Mouse (Mus musculus) spleen, adult 2 months (tissue): ENCODE data around the gene Clca3a1.

Experiments used
- CTCF ChIP-seq: fragments of 200-500 bp; IDR thresholded peaks from 2 replicates; pipeline ENCODE4 v1.5.1; 2011; ENCODE audit warnings: mild to moderate bottlenecking, inconsistent platforms; ENCODE audit not compliant: insufficient read depth, insufficient read length, insufficient replicate concordance; ENCODE audit errors: extremely low read depth
- POLR2A ChIP-seq: fragments of 200-500 bp; IDR thresholded peaks from 2 replicates; pipeline ENCODE4 v1.6.1; 2011; ENCODE audit warnings: low read depth, low read length, inconsistent platforms

DNA sequence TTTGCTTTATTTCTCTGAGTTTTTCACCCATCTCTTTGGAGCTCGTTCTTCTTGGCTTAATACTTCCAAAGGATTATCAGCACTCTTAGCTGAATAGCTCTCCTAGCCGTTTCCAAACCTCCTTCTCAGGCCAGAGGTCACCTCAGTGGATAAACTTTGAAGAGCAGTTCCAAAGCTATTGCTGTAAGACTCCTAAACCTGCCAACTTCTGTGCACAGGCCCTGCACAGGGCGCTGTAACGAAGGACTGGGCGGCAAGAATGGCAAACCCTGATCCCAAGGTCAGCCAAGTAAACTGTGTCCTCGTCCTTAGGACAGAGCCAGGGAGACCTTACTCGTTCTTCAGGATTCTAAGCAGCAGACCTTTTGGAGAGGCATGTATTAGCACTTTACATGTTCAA is 46.7 kb downstream of the Clca3a1 start:
- TF ChIP-seq CTCF = no peak
- no peak for TF ChIP-seq POLR2A
